Mouse (Mus musculus): ENCODE data around the gene Abtb2.

GRCm38 (mm10) chr2:103591742-103592590 is 25.9 kb downstream of the Abtb2 start:
- no peak for TF ChIP-seq CTCF (IDR thresholded peaks at IDR 0.05; ENCODE audit: control insufficient read depth, insufficient read depth, insufficient read length)
- TF ChIP-seq USF1 (IDR thresholded peaks at IDR 0.05; ENCODE audit: low read depth): no peak
- TF ChIP-seq MAX (IDR thresholded peaks at IDR 0.05): no peak
- no peak for TF ChIP-seq MYOG (IDR thresholded peaks at IDR 0.05; ENCODE audit: control insufficient read depth, extremely low read depth, insufficient read length)
- no peak for TF ChIP-seq CEBPB (IDR thresholded peaks at IDR 0.05; ENCODE audit: low read depth)

All from C2C12 (cell line).